Mouse (Mus musculus): ENCODE results near the gene Dusp7. TPM values are rescaled to one million over a fixed set of nuclear protein-coding genes. Genes with fewer than 3 reads are reported as not detected.

Gene Dusp7
- polyA plus RNA-seq, 1 experiment: 8.9 TPM

- Histone ChIP-seq H3K4me3 (no peak overlapping the region), H3K27me3 (ENCODE audit: control insufficient read depth, insufficient read depth, insufficient read length) (no peaks in the 10 kb centered on the region), H3K79me2 (ENCODE audit: control insufficient read depth, insufficient read depth) (no peaks in the 10 kb centered on the region), H3ac (ENCODE audit: control insufficient read depth, insufficient read length) (no peak overlapping the region), H3K36me3 (ENCODE audit: control insufficient read depth, insufficient read depth) (no peaks in the 10 kb centered on the region), H3K4me2 (ENCODE audit: low read depth) (peak overlapping the region; percentile 15)
- TF ChIP-seq TCF12 (IDR thresholded peaks at IDR 0.05; ENCODE audit: insufficient read depth, poor library complexity, severe bottlenecking) (peak; percentile 87), CEBPB (IDR thresholded peaks at IDR 0.05; ENCODE audit: insufficient read depth, poor library complexity, severe bottlenecking) (no peak), TCF3 (IDR thresholded peaks at IDR 0.05; ENCODE audit: insufficient read length, low read depth) (peak; percentile 88), SRF (IDR thresholded peaks at IDR 0.05; ENCODE audit: control insufficient read depth, insufficient read length, low read depth) (no peak), USF1 (IDR thresholded peaks at IDR 0.05; ENCODE audit: low read depth) (no peak), POLR2AphosphoS2 (IDR thresholded peaks at IDR 0.05; ENCODE audit: insufficient read length, low read depth) (no peak), MYOG (IDR thresholded peaks at IDR 0.05; ENCODE audit: control insufficient read depth in 1 of 3, insufficient read depth in 1 of 3, insufficient read length in 2 of 3, low read depth in 2 of 3) (peak; percentile 92 to 97 (median 94)), MYOD1 (IDR thresholded peaks at IDR 0.05; ENCODE audit: control insufficient read depth in 1 of 3, insufficient read length in 2 of 3, low read depth in 2 of 3) (peak; percentile 90 to 92 (median 91))
These were observed 36.8 kb downstream of the Dusp7 start for GRCm38 (mm10) chr9:106405275-106405674.

GRCm38 (mm10) chr9:106406443-106407078, 38.1 kb downstream of the Dusp7 start:
- Histone ChIP-seq H3K36me3 (ENCODE audit: control insufficient read depth, insufficient read depth) (no peaks in the 10 kb centered on the region), H3K27me3 (ENCODE audit: control insufficient read depth, insufficient read depth, insufficient read length) (no peaks in the 10 kb centered on the region), H3K4me3 (no peak overlapping the region), H3ac (ENCODE audit: control insufficient read depth, insufficient read length) (no peak overlapping the region), H3K4me2 (ENCODE audit: low read depth) (no peak overlapping the region), H3K79me2 (ENCODE audit: control insufficient read depth, insufficient read depth) (no peaks in the 10 kb centered on the region)
- no peak for TF ChIP-seq MAX (IDR thresholded peaks at IDR 0.05; ENCODE audit: low read depth)
- TF ChIP-seq POLR2A (IDR thresholded peaks at IDR 0.05; ENCODE audit: insufficient read length, low read depth): no peak
- no peak for TF ChIP-seq POLR2AphosphoS2 (IDR thresholded peaks at IDR 0.05; ENCODE audit: insufficient read length, low read depth)
- no peak for TF ChIP-seq MYOD1 (IDR thresholded peaks at IDR 0.05; ENCODE audit: control insufficient read depth in 1 of 3, insufficient read length in 2 of 3, low read depth in 2 of 3)
- no peak for TF ChIP-seq REST (IDR thresholded peaks at IDR 0.05; ENCODE audit: insufficient read depth, insufficient read length)
- no peak for TF ChIP-seq MYOG (IDR thresholded peaks at IDR 0.05; ENCODE audit: control insufficient read depth in 1 of 3, insufficient read depth in 1 of 3, insufficient read length in 2 of 3, low read depth in 2 of 3)
- TF ChIP-seq E2F4 (IDR thresholded peaks at IDR 0.05; ENCODE audit: insufficient read depth): no peak
- TF ChIP-seq TCF3 (IDR thresholded peaks at IDR 0.05; ENCODE audit: insufficient read length, low read depth): no peak
- no peak for TF ChIP-seq CEBPB (IDR thresholded peaks at IDR 0.05; ENCODE audit: insufficient read depth, poor library complexity, severe bottlenecking)
- no peak for TF ChIP-seq USF1 (IDR thresholded peaks at IDR 0.05; ENCODE audit: low read depth)
- TF ChIP-seq TCF12 (IDR thresholded peaks at IDR 0.05; ENCODE audit: insufficient read depth, poor library complexity, severe bottlenecking): no peak
- no peak for TF ChIP-seq SRF (IDR thresholded peaks at IDR 0.05; ENCODE audit: control insufficient read depth, insufficient read length, low read depth)

GRCm38 (mm10) chr9:106409096-106409495, 40.7 kb downstream of the Dusp7 start:
- no peak overlapping the region for H3ac ChIP-seq (ENCODE audit: control insufficient read depth, insufficient read length)
- no peak overlapping the region for H3K4me2 ChIP-seq (ENCODE audit: low read depth)
- TF ChIP-seq MYOG (IDR thresholded peaks at IDR 0.05; ENCODE audit: control insufficient read depth in 1 of 3, insufficient read depth in 1 of 3, insufficient read length in 2 of 3, low read depth in 2 of 3): no peak
- no peak for TF ChIP-seq SRF (IDR thresholded peaks at IDR 0.05; ENCODE audit: control insufficient read depth, insufficient read length, low read depth)
- TF ChIP-seq CEBPB (IDR thresholded peaks at IDR 0.05; ENCODE audit: insufficient read depth, poor library complexity, severe bottlenecking): no peak
- H3K36me3 ChIP-seq (ENCODE audit: control insufficient read depth, insufficient read depth): no peaks in the 10 kb centered on the region
- H3K79me2 ChIP-seq (ENCODE audit: control insufficient read depth, insufficient read depth): no peaks in the 10 kb centered on the region
- no peaks in the 10 kb centered on the region for H3K27me3 ChIP-seq (ENCODE audit: control insufficient read depth, insufficient read depth, insufficient read length)
- no peak overlapping the region for H3K4me3 ChIP-seq

GRCm38 (mm10) chr9:106410086-106410650, 41.7 kb downstream of the Dusp7 start:
- Histone ChIP-seq H3ac (ENCODE audit: control insufficient read depth, insufficient read length) (no peak overlapping the region), H3K4me2 (ENCODE audit: low read depth) (no peak overlapping the region), H3K36me3 (ENCODE audit: control insufficient read depth, insufficient read depth) (no peaks in the 10 kb centered on the region), H3K79me2 (ENCODE audit: control insufficient read depth, insufficient read depth) (no peaks in the 10 kb centered on the region), H3K27me3 (ENCODE audit: control insufficient read depth, insufficient read depth, insufficient read length) (no peaks in the 10 kb centered on the region), H3K4me3 (no peak overlapping the region)
- TF ChIP-seq E2F4 (IDR thresholded peaks at IDR 0.05; ENCODE audit: insufficient read depth) (no peak), REST (IDR thresholded peaks at IDR 0.05; ENCODE audit: insufficient read depth, insufficient read length) (no peak), TCF12 (IDR thresholded peaks at IDR 0.05; ENCODE audit: insufficient read depth, poor library complexity, severe bottlenecking) (no peak), MYOG (IDR thresholded peaks at IDR 0.05; ENCODE audit: control insufficient read depth in 1 of 3, insufficient read depth in 1 of 3, insufficient read length in 2 of 3, low read depth in 2 of 3) (peak; percentile 5 to 91 (median 76)), MYOD1 (IDR thresholded peaks at IDR 0.05; ENCODE audit: control insufficient read depth in 1 of 3, insufficient read length in 2 of 3, low read depth in 2 of 3) (peak in 2 of 3 experiments; percentile 78 to 91), POLR2AphosphoS2 (IDR thresholded peaks at IDR 0.05; ENCODE audit: insufficient read length, low read depth) (no peak), POLR2A (IDR thresholded peaks at IDR 0.05; ENCODE audit: insufficient read length, low read depth) (no peak), CEBPB (IDR thresholded peaks at IDR 0.05; ENCODE audit: insufficient read depth, poor library complexity, severe bottlenecking) (no peak)

- no peaks in the 10 kb centered on the region for H3K36me3 ChIP-seq (ENCODE audit: control insufficient read depth, insufficient read depth)
- H3K27me3 ChIP-seq (ENCODE audit: control insufficient read depth, insufficient read depth, insufficient read length): no peaks in the 10 kb centered on the region
- no peak overlapping the region for H3ac ChIP-seq (ENCODE audit: control insufficient read depth, insufficient read length)
- H3K4me3 ChIP-seq: no peak overlapping the region
- no peaks in the 10 kb centered on the region for H3K79me2 ChIP-seq (ENCODE audit: control insufficient read depth, insufficient read depth)
- no peak for TF ChIP-seq E2F4 (IDR thresholded peaks at IDR 0.05; ENCODE audit: insufficient read depth)
- no peak for TF ChIP-seq REST (IDR thresholded peaks at IDR 0.05; ENCODE audit: insufficient read depth, insufficient read length)
- no peak for TF ChIP-seq TCF3 (IDR thresholded peaks at IDR 0.05; ENCODE audit: insufficient read length, low read depth)
- no peak for TF ChIP-seq MAX (IDR thresholded peaks at IDR 0.05; ENCODE audit: low read depth)
- peak in 1 of 3 experiments; percentile 52 for TF ChIP-seq MYOG (IDR thresholded peaks at IDR 0.05; ENCODE audit: control insufficient read depth in 1 of 3, insufficient read depth in 1 of 3, insufficient read length in 2 of 3, low read depth in 2 of 3)
- TF ChIP-seq POLR2A (IDR thresholded peaks at IDR 0.05; ENCODE audit: insufficient read length, low read depth): no peak
- TF ChIP-seq MYOD1 (IDR thresholded peaks at IDR 0.05; ENCODE audit: control insufficient read depth in 1 of 3, insufficient read length in 2 of 3, low read depth in 2 of 3): peak in 2 of 3 experiments; percentile 26 to 63
- no peak overlapping the region for H3K4me2 ChIP-seq (ENCODE audit: low read depth)
These were observed 42.7 kb downstream of the Dusp7 start for GRCm38 (mm10) chr9:106411091-106411594.

Measured in myocyte (in vitro differentiated cells).